Mouse (Mus musculus) neural tube, embryonic 15.5 days (tissue): Measurements from ENCODE around the gene 9430015G10Rik. TPM values are rescaled to one million over a fixed set of nuclear protein-coding genes. Genes with fewer than 3 reads are reported as not detected.

ENCODE experiments used
- ATAC-seq: fragments of 200-750 bp; cut with Nextera tagmentation; 2 replicates; pipeline ENCODE4 v1.8.0; 2017; ENCODE audit warnings: mild to moderate bottlenecking, moderate TSS enrichment, moderate library complexity; ENCODE audit not compliant: low FRiP score
- H3K27ac ChIP-seq: fragments of 300-500 bp; sonication (generic); replicated peaks from 2 replicates; pipeline ENCODE4 v1.5.1; 2015; ENCODE audit warnings: mild to moderate bottlenecking, inconsistent platforms
- H3K27me3 ChIP-seq: fragments of 300-500 bp; sonication (generic); replicated peaks from 2 replicates; pipeline ENCODE4 v1.6.1; 2015; ENCODE audit warnings: inconsistent platforms
- H3K36me3 ChIP-seq: fragments of 300-500 bp; sonication (generic); 2 replicates; pipeline ENCODE4 v1.6.1; 2015; ENCODE audit warnings: inconsistent platforms
- H3K4me1 ChIP-seq: fragments of 300-500 bp; sonication (generic); 2 replicates; pipeline ENCODE4 v1.6.1; 2015; ENCODE audit warnings: inconsistent platforms
- H3K4me2 ChIP-seq: fragments of 300-500 bp; sonication (generic); 2 replicates; pipeline ENCODE4 v1.6.1; 2015; ENCODE audit warnings: inconsistent platforms, mild to moderate bottlenecking, moderate library complexity
- H3K4me3 ChIP-seq: fragments of 300-500 bp; sonication (generic); replicated peaks from 2 replicates; pipeline ENCODE4 v1.5.1; 2015; ENCODE audit warnings: mild to moderate bottlenecking, inconsistent platforms
- H3K9ac ChIP-seq: fragments of 300-500 bp; sonication (generic); replicated peaks from 2 replicates; pipeline ENCODE4 v1.6.1; 2015; ENCODE audit warnings: mild to moderate bottlenecking, inconsistent platforms
- H3K9me3 ChIP-seq: fragments of 300-500 bp; sonication (generic); replicated peaks from 2 replicates; pipeline ENCODE4 v1.6.1; 2016; ENCODE audit warnings: inconsistent platforms
- WGBS: fragments of 180-500 bp; shearing (Covaris S2); methylation state at CpG from one replicate; pipeline ENCODE4 v1.1.7; 2015; ENCODE audit warnings: mixed read lengths; 5-methylcytosine and 5-hydroxymethylcytosine counted together
- polyA plus RNA-seq: library from polyadenylated mRNA; unstranded; fragments of >200 nt; fragmentation: Nextera tagmentation; extraction: Ambion mirVana; gene quantifications from 2 replicates; pipeline ENCODE4 v1.2.1, GENCODE M21; 2015

The 9430015G10Rik gene
- polyA plus RNA-seq, 1 experiment from 2014 or later: 23.5 TPM

DNA sequence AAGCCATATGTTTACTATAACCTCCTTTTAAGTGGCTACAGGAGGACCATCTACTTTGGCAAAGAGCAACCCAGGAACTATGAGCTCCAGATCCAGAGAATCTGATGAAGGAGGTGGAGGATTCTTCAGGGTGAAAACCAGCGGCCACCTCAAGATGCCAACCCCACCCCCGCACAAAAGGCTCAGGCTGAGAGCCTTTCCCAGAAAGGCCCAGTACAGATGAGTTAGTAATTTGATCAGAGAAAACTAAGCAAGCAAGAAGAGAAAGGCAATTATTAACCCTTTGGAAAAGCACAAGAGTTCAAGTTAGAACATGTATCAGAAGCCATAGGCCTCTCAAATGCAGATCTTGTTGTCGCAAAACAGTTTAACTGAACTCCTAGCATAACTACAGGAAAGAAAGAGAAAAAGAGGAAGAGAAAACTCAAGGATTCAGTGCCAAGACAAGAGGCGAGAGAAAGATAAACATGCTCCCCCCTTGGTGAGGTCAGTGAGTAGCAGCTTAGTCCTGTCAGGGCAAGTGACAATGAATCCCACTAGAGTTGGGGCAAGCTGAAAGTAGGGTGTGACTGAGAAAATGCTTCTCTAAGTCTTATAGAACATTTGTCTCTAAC is 27.1 kb upstream of the 9430015G10Rik start:
- Histone ChIP-seq H3K9me3 (no peaks in the 10 kb centered on the region), H3K4me2 (no peak overlapping the region), H3K4me3 (no peak overlapping the region), H3K27ac (no peak overlapping the region), H3K4me1 (peaks cover 6% of the 10 kb centered on the region), H3K27me3 (peaks cover 7% of the 10 kb centered on the region), H3K36me3 (no peaks in the 10 kb centered on the region), H3K9ac (no peak overlapping the region)
- WGBS: 78% methylated on average over 4 of the region's 4 CpGs
- ATAC-seq: no peak

DNA sequence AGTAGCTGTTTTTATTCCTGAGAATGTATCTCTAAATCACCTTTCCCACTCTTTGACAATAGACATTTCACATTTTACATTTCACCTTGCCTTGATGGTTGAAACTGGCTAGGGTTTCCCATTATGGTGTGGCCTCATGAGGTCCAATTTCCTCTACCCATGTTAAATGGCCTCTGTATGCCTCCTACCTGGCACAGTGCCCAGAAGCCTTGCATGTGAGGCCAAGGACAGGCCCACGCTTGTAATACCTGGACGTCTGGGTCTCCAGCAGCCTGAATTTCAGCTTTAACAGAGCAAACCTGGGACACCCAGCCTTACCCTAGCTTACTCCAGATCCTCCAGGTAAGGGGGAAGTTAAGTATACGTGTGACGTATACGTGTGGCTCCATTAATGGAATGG is 26.4 kb upstream of the 9430015G10Rik start:
- WGBS: 75% methylated on average over 5 of the region's 5 CpGs
- peaks cover under 1% of the 10 kb centered on the region for H3K27me3 ChIP-seq
- H3K27ac ChIP-seq: no peak overlapping the region
- H3K4me2 ChIP-seq: no peak overlapping the region
- no peaks in the 10 kb centered on the region for H3K36me3 ChIP-seq
- no peak overlapping the region for H3K4me3 ChIP-seq
- ATAC-seq: no peak
- H3K4me1 ChIP-seq: no peaks in the 10 kb centered on the region
- no peak overlapping the region for H3K9ac ChIP-seq
- H3K9me3 ChIP-seq: no peaks in the 10 kb centered on the region

DNA sequence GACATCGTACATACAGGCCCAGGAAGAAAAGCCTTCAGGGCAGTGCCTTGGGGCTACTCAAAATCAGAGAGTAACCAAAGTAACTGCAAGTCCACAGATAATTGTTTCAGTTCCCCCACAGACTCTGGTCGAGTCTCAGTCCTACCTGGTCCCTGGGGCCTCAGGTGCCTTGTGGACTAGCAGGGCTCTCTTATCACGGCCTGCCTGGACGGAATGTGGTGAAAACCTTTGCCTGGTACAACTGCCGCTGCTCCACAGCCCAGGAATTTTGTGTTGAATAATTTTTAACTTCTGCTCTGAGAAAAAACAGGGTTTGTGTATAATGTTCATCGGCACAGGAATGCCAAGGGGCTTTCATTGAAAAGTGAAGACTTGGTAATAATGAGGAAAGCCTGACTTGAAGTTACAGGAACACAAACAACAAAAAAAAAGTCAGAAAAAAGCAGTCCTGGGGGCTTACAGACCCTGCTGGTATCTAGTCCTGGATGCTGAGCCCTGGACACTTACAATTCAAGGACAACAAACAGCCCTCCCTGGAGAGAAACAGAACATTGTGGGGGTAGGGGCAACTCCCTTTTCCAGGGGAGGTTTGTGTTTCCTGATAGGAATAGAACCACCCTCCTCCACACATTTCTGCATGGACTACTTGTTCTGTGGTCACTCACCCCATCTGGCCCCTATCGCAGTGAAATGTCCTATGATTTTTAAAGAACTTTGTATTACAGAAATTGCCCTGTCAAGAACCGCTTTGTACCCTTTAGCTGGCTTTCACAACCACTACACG is 25.5 kb upstream of the 9430015G10Rik start:
- 88% methylated on average over 9 of the region's 9 CpGs for WGBS
- H3K9ac ChIP-seq: no peak overlapping the region
- no peak overlapping the region for H3K4me3 ChIP-seq
- H3K36me3 ChIP-seq: no peaks in the 10 kb centered on the region
- H3K27ac ChIP-seq: no peak overlapping the region
- no peaks in the 10 kb centered on the region for H3K27me3 ChIP-seq
- H3K9me3 ChIP-seq: no peaks in the 10 kb centered on the region
- H3K4me2 ChIP-seq: no peak overlapping the region
- ATAC-seq: no peak
- no peaks in the 10 kb centered on the region for H3K4me1 ChIP-seq

DNA sequence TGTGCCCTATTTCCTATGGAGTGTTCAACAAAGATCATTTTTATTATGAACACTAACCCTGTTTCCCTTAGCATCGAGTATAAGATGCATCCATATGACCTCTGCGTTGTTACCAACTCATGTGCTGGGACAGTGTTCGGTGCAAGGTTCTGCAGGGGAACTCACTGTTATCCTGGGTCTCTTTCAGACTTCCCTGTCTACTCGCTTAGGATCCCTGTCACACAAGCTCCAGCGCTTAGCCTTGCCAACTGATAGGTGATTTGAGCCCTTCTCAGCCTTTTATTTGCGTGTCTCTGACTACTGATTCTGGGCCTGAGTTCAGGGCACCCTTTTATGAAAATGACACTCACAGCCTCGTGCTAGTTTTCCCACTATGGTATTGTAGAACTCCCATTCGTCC is 24.5 kb upstream of the 9430015G10Rik start:
- H3K4me1 ChIP-seq: no peaks in the 10 kb centered on the region
- H3K36me3 ChIP-seq: no peaks in the 10 kb centered on the region
- H3K27me3 ChIP-seq: no peaks in the 10 kb centered on the region
- no peak overlapping the region for H3K9ac ChIP-seq
- H3K4me3 ChIP-seq: no peak overlapping the region
- no peaks in the 10 kb centered on the region for H3K9me3 ChIP-seq
- 88% methylated on average over 8 of the region's 8 CpGs for WGBS
- no peak overlapping the region for H3K27ac ChIP-seq
- ATAC-seq: no peak
- H3K4me2 ChIP-seq: no peak overlapping the region

DNA sequence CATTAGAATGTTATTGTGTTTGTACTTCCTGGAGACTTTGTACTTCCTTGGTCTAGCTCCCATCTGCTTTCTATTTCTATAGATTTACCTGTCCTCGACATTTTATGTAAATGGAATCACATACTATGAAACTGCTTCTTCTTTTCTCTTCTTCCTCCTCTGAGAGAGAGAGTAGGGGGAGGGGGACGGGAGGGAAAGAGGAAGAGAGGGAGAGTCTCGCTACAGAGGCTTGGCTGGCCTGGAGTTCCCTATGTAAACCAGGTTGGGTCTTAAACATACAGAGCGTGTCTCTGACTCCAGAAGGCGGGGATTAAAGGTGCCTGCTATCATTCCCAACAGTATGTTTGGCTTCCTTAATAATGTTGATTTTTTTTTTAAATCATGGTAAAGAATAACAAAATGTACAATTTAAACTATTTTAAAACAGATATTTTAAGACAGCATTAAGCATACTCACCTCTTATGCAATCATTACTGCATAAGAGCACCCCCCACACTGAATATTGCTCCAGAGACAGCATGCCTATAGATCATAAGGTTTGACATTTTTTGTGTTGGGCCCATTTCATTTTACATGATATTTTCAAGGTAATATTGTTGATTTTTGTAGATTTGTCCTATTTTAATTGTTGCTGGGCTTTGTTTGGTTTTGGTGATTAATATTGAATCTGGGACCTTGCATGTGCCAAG is 22.2 kb upstream of the 9430015G10Rik start:
- Histone ChIP-seq H3K9ac (no peak overlapping the region), H3K27ac (no peak overlapping the region), H3K27me3 (no peaks in the 10 kb centered on the region), H3K4me3 (no peak overlapping the region), H3K36me3 (no peaks in the 10 kb centered on the region), H3K4me1 (no peaks in the 10 kb centered on the region), H3K4me2 (no peak overlapping the region), H3K9me3 (no peaks in the 10 kb centered on the region)
- WGBS: 43% methylated on average over 5 of the region's 5 CpGs
- no peak for ATAC-seq

DNA sequence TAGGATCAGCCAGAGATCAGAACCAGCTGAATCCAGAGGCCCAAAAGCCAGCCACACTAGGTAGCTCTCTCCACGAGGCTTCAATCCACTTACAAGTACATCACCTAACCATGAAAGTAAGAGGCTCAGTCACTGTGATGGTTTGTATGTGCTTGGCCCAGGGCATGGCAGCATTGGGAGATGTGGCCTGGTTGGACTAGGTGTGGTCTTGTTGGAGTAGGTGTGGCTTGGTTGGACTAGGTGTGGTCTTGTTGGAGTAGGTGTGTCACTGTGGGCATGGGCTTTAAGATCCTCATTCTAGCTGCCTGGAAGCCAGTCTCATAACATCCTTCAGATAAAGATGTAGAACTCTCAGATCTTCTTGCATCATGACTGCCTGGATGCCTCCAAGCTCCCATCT is 18.5 kb upstream of the 9430015G10Rik start:
- Histone ChIP-seq H3K4me3 (no peak overlapping the region), H3K9ac (no peak overlapping the region), H3K27me3 (no peaks in the 10 kb centered on the region), H3K36me3 (no peaks in the 10 kb centered on the region), H3K4me2 (no peak overlapping the region), H3K4me1 (no peaks in the 10 kb centered on the region), H3K9me3 (no peaks in the 10 kb centered on the region), H3K27ac (no peak overlapping the region)
- ATAC-seq: no peak
- WGBS: 53% methylated on average over 1 of the region's 1 CpGs

DNA sequence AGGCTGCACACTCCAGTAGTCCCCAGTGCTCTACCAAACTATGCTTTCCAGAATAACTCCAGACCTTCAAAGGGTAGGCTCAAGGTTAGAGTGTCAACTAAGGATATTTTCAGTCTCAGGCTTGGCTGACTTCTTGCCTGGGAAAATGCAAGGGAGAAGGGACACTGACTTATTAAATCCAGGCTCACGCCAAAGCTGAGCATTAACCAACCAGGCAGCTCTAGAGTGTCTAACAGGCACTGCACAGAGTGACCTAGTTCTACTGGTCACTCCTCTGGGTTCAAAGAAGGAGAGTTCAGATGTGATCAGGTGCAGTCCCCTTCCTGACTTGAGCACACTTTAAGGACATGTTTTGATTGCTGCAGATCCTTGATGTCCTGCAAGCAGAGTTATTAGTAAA is 17.0 kb upstream of the 9430015G10Rik start:
- no peaks in the 10 kb centered on the region for H3K36me3 ChIP-seq
- no peaks in the 10 kb centered on the region for H3K27me3 ChIP-seq
- no peak overlapping the region for H3K4me3 ChIP-seq
- ATAC-seq: no peak
- H3K4me1 ChIP-seq: no peaks in the 10 kb centered on the region
- 90% methylated on average over 1 of the region's 1 CpGs for WGBS
- no peak overlapping the region for H3K27ac ChIP-seq
- H3K4me2 ChIP-seq: no peak overlapping the region
- H3K9ac ChIP-seq: no peak overlapping the region
- H3K9me3 ChIP-seq: no peaks in the 10 kb centered on the region

DNA sequence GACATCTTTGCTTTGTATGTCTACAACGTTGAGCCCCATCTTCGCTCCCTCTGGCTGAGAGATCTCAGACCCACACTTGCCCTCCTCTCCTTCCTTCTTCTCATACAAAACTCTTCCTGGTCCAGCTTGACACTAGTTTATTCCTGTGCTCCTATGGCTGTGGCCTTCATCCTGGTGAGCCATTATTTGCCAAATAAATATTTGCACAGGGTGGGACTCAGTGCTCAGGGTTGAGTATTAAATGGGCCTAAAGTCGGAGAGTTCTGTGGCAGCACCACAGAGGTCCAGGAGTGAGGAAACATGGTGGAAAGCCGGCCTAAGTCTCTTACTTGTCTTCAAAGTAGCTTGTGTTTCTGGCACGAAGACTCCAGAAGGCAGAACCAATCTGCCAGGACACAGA is 16.0 kb upstream of the 9430015G10Rik start:
- H3K27me3 ChIP-seq: no peaks in the 10 kb centered on the region
- no peak overlapping the region for H3K4me3 ChIP-seq
- no peak overlapping the region for H3K9ac ChIP-seq
- H3K27ac ChIP-seq: no peak overlapping the region
- H3K4me1 ChIP-seq: no peaks in the 10 kb centered on the region
- no peak overlapping the region for H3K4me2 ChIP-seq
- no peaks in the 10 kb centered on the region for H3K36me3 ChIP-seq
- WGBS: 86% methylated on average over 5 of the region's 5 CpGs
- ATAC-seq: no peak
- no peaks in the 10 kb centered on the region for H3K9me3 ChIP-seq

DNA sequence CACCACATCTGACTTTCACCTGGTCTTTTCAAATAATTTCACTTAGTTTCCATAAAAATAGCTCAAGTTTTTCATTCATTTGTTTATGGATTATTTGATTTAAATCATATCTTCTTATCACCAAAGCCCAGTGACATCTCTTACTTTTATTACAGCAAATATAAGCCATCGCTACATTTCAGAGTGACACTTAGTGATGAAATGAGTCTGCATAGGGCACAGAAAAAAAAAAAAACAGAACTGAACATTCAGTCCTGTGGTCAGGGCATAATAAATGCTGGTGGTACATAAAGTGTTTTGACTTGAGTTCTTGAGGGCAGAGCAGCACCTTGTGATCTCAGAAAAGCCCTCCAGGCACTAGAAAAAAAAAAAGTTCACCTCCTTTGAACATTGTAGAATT is 13.6 kb upstream of the 9430015G10Rik start:
- Histone ChIP-seq H3K9me3 (no peaks in the 10 kb centered on the region), H3K4me1 (no peaks in the 10 kb centered on the region), H3K27ac (no peak overlapping the region), H3K27me3 (no peaks in the 10 kb centered on the region), H3K36me3 (no peaks in the 10 kb centered on the region), H3K4me3 (no peak overlapping the region), H3K9ac (no peak overlapping the region), H3K4me2 (no peak overlapping the region)
- 97% methylated on average over 1 of the region's 1 CpGs for WGBS
- ATAC-seq: no peak

DNA sequence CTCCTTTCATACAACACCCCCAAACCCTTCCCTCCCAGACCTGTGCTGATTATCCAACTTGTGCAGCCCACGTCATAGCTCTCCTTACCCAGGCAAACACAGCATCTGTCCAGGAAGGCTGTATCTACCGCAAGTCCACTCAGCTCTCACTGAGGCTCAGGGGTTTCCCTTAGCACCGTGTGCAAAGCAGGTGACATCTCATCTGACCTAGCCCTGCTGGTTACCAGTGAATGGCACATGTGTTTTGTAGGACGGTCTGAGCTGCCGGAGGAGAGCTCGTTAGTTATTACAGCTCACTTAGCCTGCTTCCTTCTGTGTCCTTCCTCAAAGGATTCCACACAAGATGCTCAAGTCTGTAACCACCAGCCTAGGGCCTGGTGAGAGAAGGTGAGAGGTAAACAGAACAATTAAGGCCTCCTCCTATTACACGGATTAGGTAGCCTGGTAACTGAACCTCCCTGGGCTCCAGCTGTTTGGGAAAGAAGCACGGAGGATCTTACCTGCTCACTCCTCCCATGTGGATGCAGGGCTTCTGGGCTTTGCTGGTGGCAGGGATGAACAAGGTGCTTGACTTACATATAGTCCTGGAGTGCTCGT is 11.9 kb upstream of the 9430015G10Rik start:
- H3K9me3 ChIP-seq: no peaks in the 10 kb centered on the region
- 69% methylated on average over 9 of the region's 9 CpGs for WGBS
- H3K4me1 ChIP-seq: no peaks in the 10 kb centered on the region
- no peaks in the 10 kb centered on the region for H3K27me3 ChIP-seq
- H3K4me3 ChIP-seq: no peak overlapping the region
- no peak for ATAC-seq
- no peak overlapping the region for H3K27ac ChIP-seq
- H3K9ac ChIP-seq: no peak overlapping the region
- no peak overlapping the region for H3K4me2 ChIP-seq
- no peaks in the 10 kb centered on the region for H3K36me3 ChIP-seq

DNA sequence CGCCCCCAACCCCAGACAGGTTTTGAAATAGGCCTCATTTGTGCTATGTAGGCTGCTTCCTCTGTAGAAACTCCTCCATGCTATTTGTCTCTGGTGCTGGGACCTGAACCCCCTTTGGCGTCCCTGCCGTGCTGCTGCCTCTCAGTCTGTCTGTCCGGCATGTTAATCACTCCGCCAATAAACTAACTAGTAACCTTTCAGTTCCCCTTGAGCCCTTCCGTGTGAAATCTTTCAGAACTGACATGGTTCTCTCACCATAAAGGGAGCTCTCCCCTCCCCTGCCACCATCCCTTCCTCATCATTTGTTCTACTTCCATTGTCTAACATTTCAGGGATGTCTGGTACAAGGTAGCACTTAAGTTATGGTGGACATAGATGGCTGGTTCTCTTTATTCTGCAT is 10.4 kb upstream of the 9430015G10Rik start:
- Histone ChIP-seq H3K4me1 (no peaks in the 10 kb centered on the region), H3K27me3 (no peaks in the 10 kb centered on the region), H3K36me3 (no peaks in the 10 kb centered on the region), H3K4me3 (no peak overlapping the region), H3K4me2 (no peak overlapping the region), H3K9ac (no peak overlapping the region), H3K9me3 (no peaks in the 10 kb centered on the region), H3K27ac (no peak overlapping the region)
- ATAC-seq: no peak
- WGBS: 68% methylated on average over 6 of the region's 6 CpGs

DNA sequence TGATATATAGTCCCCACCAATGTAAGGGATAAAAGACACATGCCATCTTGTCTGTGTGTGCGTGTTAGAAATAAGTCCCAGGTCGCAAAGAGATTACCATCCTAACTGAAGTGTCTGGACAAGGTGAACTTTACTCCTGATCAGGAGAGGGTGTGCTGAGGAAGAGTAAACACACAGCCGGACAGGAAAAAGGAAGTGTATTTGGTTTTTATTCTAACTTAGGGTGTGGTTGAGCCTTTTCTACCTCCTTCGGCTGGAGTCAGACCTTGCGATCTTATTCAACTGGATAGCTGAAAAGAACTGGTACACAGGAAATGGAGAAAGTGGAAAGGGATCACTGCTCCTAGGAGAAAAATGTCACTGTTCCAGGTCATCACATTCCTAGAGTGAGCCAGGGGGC is 9.3 kb upstream of the 9430015G10Rik start:
- H3K27ac ChIP-seq: no peak overlapping the region

More for the DNA sequence above, 9.3 kb upstream of the 9430015G10Rik start:
- Histone ChIP-seq H3K9me3 (no peaks in the 10 kb centered on the region), H3K4me1 (no peaks in the 10 kb centered on the region), H3K4me2 (no peak overlapping the region), H3K9ac (no peak overlapping the region), H3K36me3 (no peaks in the 10 kb centered on the region), H3K27me3 (no peaks in the 10 kb centered on the region), H3K4me3 (no peak overlapping the region)
- ATAC-seq: no peak
- 92% methylated on average over 5 of the region's 5 CpGs for WGBS
